Mouse (Mus musculus): Measurements from ENCODE around the gene Gm5346. TPM values are rescaled to one million over a fixed set of nuclear protein-coding genes. Genes with fewer than 3 reads are reported as not detected.

Gene Gm5346
- polyA plus RNA-seq (2015; fragmentation: Nextera tagmentation; extraction: Ambion mirVana): not detected in 2 replicates

GRCm38 (mm10) chr8:43627176-43627575, at the start of gene Gm5346:
Gene Gm5346 (minus strand): TSS chr8:43627276.

GRCm38 (mm10) chr8:43576607-43577006, 50.5 kb downstream of the Gm5346 start, which contains the start of gene Adam26a:
Gene Adam26a (minus strand): TSS chr8:43576707.

Other genes starting within 250 kb of the Gm5346 start
- not detected in 2 replicates for gene Adam26b, start 99.2 kb downstream of the Gm5346 start, polyA plus RNA-seq (2015; fragmentation: Nextera tagmentation; extraction: Ambion mirVana)
- not detected in 2 replicates for gene Adam26a, start 50.6 kb downstream of the Gm5346 start, polyA plus RNA-seq (2015; fragmentation: Nextera tagmentation; extraction: Ambion mirVana)
- not detected in 2 replicates for gene Adam34, start 82.8 kb upstream of the Gm5346 start, polyA plus RNA-seq (2015; fragmentation: Nextera tagmentation; extraction: Ambion mirVana)